Mouse (Mus musculus) MN1 (cell line): Measurements from ENCODE around the gene Zfp426.

Experiments
- DNase-seq: peaks from one replicate; pipeline ENCODE4 v3.0.0-alpha.2; 2016; ENCODE audit warnings: low spot score

Zfp426 gene

GRCm38 (mm10) chr9:20459377-20460317 is 32.9 kb downstream of the Zfp426 start, which contains the start of gene Zfp26:
TSS of gene Zfp26 (minus strand) at chr9:20460162.
- peak; percentile 83 for DNase-seq

GRCm38 (mm10) chr9:20453647-20454046 is 38.9 kb downstream of the Zfp426 start:
- no peak for DNase-seq

DNA sequence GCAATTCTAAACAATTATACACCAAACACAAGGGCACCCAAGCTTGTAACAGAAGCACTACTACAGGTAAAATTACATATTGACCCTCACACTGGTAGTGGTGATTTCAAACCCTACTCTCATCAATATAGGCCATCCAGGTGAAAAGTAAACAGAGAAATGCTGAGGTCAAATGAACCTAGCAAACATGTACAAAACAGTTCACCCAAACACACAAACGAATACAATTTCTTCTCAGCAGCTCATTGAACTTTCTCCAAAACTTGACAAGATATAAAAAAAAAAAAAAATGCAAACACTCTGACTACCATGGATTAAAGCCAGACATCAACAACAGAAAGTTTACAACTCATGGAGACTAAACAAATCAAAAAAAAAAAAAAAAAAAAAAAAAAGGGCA is 41.1 kb downstream of the Zfp426 start:
- DNase-seq, result no peak

DNA sequence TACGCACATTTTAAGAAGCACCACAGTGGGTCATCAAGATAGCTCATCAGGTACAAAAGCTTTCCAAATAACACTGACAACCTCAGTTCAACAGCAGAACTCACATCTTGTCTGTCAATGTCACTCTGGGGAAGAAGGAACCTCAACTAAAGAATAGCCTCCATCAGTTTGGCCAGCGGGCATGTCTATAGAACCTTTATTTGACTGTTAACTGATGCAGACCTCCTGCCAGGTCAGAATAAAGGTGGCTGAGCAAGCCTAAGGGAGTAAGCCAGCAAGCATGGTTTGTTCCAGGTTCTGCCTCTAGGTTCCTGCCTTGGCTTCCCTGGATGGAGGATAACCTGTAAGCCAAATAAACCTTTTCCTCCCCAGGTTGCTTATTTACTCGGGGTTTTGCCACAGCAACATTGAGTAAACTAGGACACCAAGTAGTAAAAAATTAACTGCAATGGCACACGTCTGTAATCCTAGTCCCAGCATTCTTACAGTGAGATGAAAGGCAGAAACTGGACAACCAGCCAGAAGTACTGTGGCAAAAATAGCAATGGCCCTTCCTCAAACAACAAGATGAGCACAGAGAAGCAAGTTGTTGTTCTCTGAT is 49.3 kb downstream of the Zfp426 start:
- DNase-seq, result no peak

- DNase-seq, result no peak
Measured at GRCm38 (mm10) chr9:20430004-20430403, 62.5 kb downstream of the Zfp426 start.
